Mouse (Mus musculus): ENCODE measurements at regions not wholly inside any gene's neighbourhood (a gene's known extent, or its start where the extent isn't known, plus 50 kb on each side); places are given as distances from the start of the nearest gene placed in this dataset.
A peak's percentile ranks its signal among the peaks of the same experiment; 100 is the strongest.
"Not testable (repeated sequence)": the region's sequence is repeated elsewhere in the genome, so short reads cannot be mapped to it uniquely, and the experiment has no call there.

- not testable (repeated sequence) for H3K36me3 ChIP-seq (ENCODE audit: control insufficient read depth, insufficient read depth, low read length); H3K4me1 ChIP-seq (ENCODE audit: control insufficient read depth, insufficient read depth, low read length); H3K27ac ChIP-seq (replicated peaks; ENCODE audit: low read depth, low read length); H3K9ac ChIP-seq (replicated peaks; ENCODE audit: low read length); H3K9me3 ChIP-seq (ENCODE audit: control insufficient read depth, low read length); H3K4me2 ChIP-seq (ENCODE audit: low read length); H3K4me3 ChIP-seq (replicated peaks; ENCODE audit: low read depth, low read length); H3K27me3 ChIP-seq (ENCODE audit: control insufficient read depth, insufficient read depth, low read length)
- DNase-seq (peak; percentile 8), ATAC-seq (ENCODE audit: low FRiP score, low TSS enrichment) (peak; percentile 46; the same call in 1 of the 2 replicates)
- 47% methylated on average over 16 of the region's 18 CpGs for WGBS
These were observed 174.4 kb upstream of the Thpo start for GRCm38 (mm10) chr16:20908467-20909351.

GRCm38 (mm10) chr16:20895734-20896133 lies 161.4 kb upstream of the Thpo start:
- Histone ChIP-seq H3K9ac (replicated peaks; ENCODE audit: low read length) (no peak overlapping the region), H3K4me2 (ENCODE audit: low read length) (no peak overlapping the region), H3K4me1 (ENCODE audit: control insufficient read depth, insufficient read depth, low read length) (no peaks in the 10 kb centered on the region), H3K9me3 (ENCODE audit: control insufficient read depth, low read length) (no peaks in the 10 kb centered on the region), H3K4me3 (replicated peaks; ENCODE audit: low read depth, low read length) (no peak overlapping the region), H3K36me3 (ENCODE audit: control insufficient read depth, insufficient read depth, low read length) (no peaks in the 10 kb centered on the region), H3K27me3 (ENCODE audit: control insufficient read depth, insufficient read depth, low read length) (no peaks in the 10 kb centered on the region), H3K27ac (replicated peaks; ENCODE audit: low read depth, low read length) (no peak overlapping the region)
- ATAC-seq (ENCODE audit: low FRiP score, low TSS enrichment) (no peak), DNase-seq (peak; percentile 49)
- 57% methylated on average over 2 of the region's 2 CpGs for WGBS

- Histone ChIP-seq H3K27ac (replicated peaks; ENCODE audit: low read depth, low read length) (no peak overlapping the region), H3K4me3 (replicated peaks; ENCODE audit: low read depth, low read length) (no peak overlapping the region), H3K36me3 (ENCODE audit: control insufficient read depth, insufficient read depth, low read length) (no peaks in the 10 kb centered on the region), H3K4me1 (ENCODE audit: control insufficient read depth, insufficient read depth, low read length) (no peaks in the 10 kb centered on the region), H3K27me3 (ENCODE audit: control insufficient read depth, insufficient read depth, low read length) (no peaks in the 10 kb centered on the region), H3K9ac (replicated peaks; ENCODE audit: low read length) (no peak overlapping the region), H3K9me3 (ENCODE audit: control insufficient read depth, low read length) (no peaks in the 10 kb centered on the region), H3K4me2 (ENCODE audit: low read length) (no peak overlapping the region)
- no peak for DNase-seq
- 38% methylated on average over 1 of the region's 1 CpGs for WGBS
- no peak for ATAC-seq (ENCODE audit: low FRiP score, low TSS enrichment)
These were observed 137.4 kb upstream of the Thpo start for GRCm38 (mm10) chr16:20871726-20872125.

- Histone ChIP-seq H3K4me3 (replicated peaks; ENCODE audit: low read depth, low read length) (no peak overlapping the region), H3K27me3 (ENCODE audit: control insufficient read depth, insufficient read depth, low read length) (no peaks in the 10 kb centered on the region), H3K9ac (replicated peaks; ENCODE audit: low read length) (no peak overlapping the region), H3K27ac (replicated peaks; ENCODE audit: low read depth, low read length) (no peak overlapping the region), H3K36me3 (ENCODE audit: control insufficient read depth, insufficient read depth, low read length) (no peaks in the 10 kb centered on the region), H3K4me2 (ENCODE audit: low read length) (no peak overlapping the region), H3K4me1 (ENCODE audit: control insufficient read depth, insufficient read depth, low read length) (no peaks in the 10 kb centered on the region), H3K9me3 (ENCODE audit: control insufficient read depth, low read length) (no peaks in the 10 kb centered on the region)
- 97% methylated on average over 1 of the region's 1 CpGs for WGBS
- ATAC-seq (ENCODE audit: low FRiP score, low TSS enrichment) (no peak), DNase-seq (no peak)
These were observed 132.5 kb upstream of the Thpo start for GRCm38 (mm10) chr16:20866771-20867170.

- H3K36me3 ChIP-seq (ENCODE audit: control insufficient read depth, insufficient read depth, low read length) = no peaks in the 10 kb centered on the region
- H3K27ac ChIP-seq (replicated peaks; ENCODE audit: low read depth, low read length) = no peak overlapping the region
- no peak overlapping the region for H3K9ac ChIP-seq (replicated peaks; ENCODE audit: low read length)
- H3K9me3 ChIP-seq (ENCODE audit: control insufficient read depth, low read length) = no peaks in the 10 kb centered on the region
- no peaks in the 10 kb centered on the region for H3K4me1 ChIP-seq (ENCODE audit: control insufficient read depth, insufficient read depth, low read length)
- H3K27me3 ChIP-seq (ENCODE audit: control insufficient read depth, insufficient read depth, low read length) = no peaks in the 10 kb centered on the region
- DNase-seq = no peak
- H3K4me2 ChIP-seq (ENCODE audit: low read length) = no peak overlapping the region
- no peak for ATAC-seq (ENCODE audit: low FRiP score, low TSS enrichment)
- 96% methylated on average over 4 of the region's 4 CpGs for WGBS
- H3K4me3 ChIP-seq (replicated peaks; ENCODE audit: low read depth, low read length) = no peak overlapping the region
These were observed 126.9 kb upstream of the Thpo start for GRCm38 (mm10) chr16:20861256-20861655.

- DNase-seq; H3K4me3 ChIP-seq (replicated peaks; ENCODE audit: low read depth, low read length); H3K27me3 ChIP-seq (ENCODE audit: control insufficient read depth, insufficient read depth, low read length); H3K36me3 ChIP-seq (ENCODE audit: control insufficient read depth, insufficient read depth, low read length); ATAC-seq (ENCODE audit: low FRiP score, low TSS enrichment); H3K27ac ChIP-seq (replicated peaks; ENCODE audit: low read depth, low read length); H3K4me2 ChIP-seq (ENCODE audit: low read length); H3K4me1 ChIP-seq (ENCODE audit: control insufficient read depth, insufficient read depth, low read length); H3K9me3 ChIP-seq (ENCODE audit: control insufficient read depth, low read length); H3K9ac ChIP-seq (replicated peaks; ENCODE audit: low read length): not testable (repeated sequence)
- 81% methylated on average over 3 of the region's 3 CpGs for WGBS
These were observed 126.3 kb upstream of the Thpo start for GRCm38 (mm10) chr16:20860606-20861005.

GRCm38 (mm10) chr16:20854696-20855213 lies 120.4 kb upstream of the Thpo start:
- Histone ChIP-seq H3K4me1 (ENCODE audit: control insufficient read depth, insufficient read depth, low read length) (no peaks in the 10 kb centered on the region), H3K9me3 (ENCODE audit: control insufficient read depth, low read length) (no peaks in the 10 kb centered on the region), H3K36me3 (ENCODE audit: control insufficient read depth, insufficient read depth, low read length) (no peaks in the 10 kb centered on the region), H3K4me3 (replicated peaks; ENCODE audit: low read depth, low read length) (no peak overlapping the region), H3K27me3 (ENCODE audit: control insufficient read depth, insufficient read depth, low read length) (no peaks in the 10 kb centered on the region), H3K27ac (replicated peaks; ENCODE audit: low read depth, low read length) (no peak overlapping the region), H3K4me2 (ENCODE audit: low read length) (no peak overlapping the region), H3K9ac (replicated peaks; ENCODE audit: low read length) (no peak overlapping the region)
- DNase-seq = peak; percentile 25
- ATAC-seq (ENCODE audit: low FRiP score, low TSS enrichment) = no peak
- 32% methylated on average over 1 of the region's 1 CpGs for WGBS

- Histone ChIP-seq H3K36me3 (ENCODE audit: control insufficient read depth, insufficient read depth, low read length) (no peaks in the 10 kb centered on the region), H3K9me3 (ENCODE audit: control insufficient read depth, low read length) (no peaks in the 10 kb centered on the region), H3K27ac (replicated peaks; ENCODE audit: low read depth, low read length) (no peak overlapping the region), H3K27me3 (ENCODE audit: control insufficient read depth, insufficient read depth, low read length) (no peaks in the 10 kb centered on the region), H3K4me2 (ENCODE audit: low read length) (no peak overlapping the region), H3K9ac (replicated peaks; ENCODE audit: low read length) (no peak overlapping the region), H3K4me3 (replicated peaks; ENCODE audit: low read depth, low read length) (no peak overlapping the region), H3K4me1 (ENCODE audit: control insufficient read depth, insufficient read depth, low read length) (no peaks in the 10 kb centered on the region)
- 57% methylated on average over 2 of the region's 2 CpGs for WGBS
- DNase-seq (no peak), ATAC-seq (ENCODE audit: low FRiP score, low TSS enrichment) (no peak)
These were observed 103.8 kb upstream of the Thpo start for GRCm38 (mm10) chr16:20838151-20838550.

- no peak overlapping the region for H3K4me3 ChIP-seq (replicated peaks; ENCODE audit: low read depth, low read length)
- no peaks in the 10 kb centered on the region for H3K4me1 ChIP-seq (ENCODE audit: control insufficient read depth, insufficient read depth, low read length)
- H3K27ac ChIP-seq (replicated peaks; ENCODE audit: low read depth, low read length) = no peak overlapping the region
- no peaks in the 10 kb centered on the region for H3K27me3 ChIP-seq (ENCODE audit: control insufficient read depth, insufficient read depth, low read length)
- H3K9me3 ChIP-seq (ENCODE audit: control insufficient read depth, low read length) = no peaks in the 10 kb centered on the region
- H3K4me2 ChIP-seq (ENCODE audit: low read length) = no peak overlapping the region
- ATAC-seq (ENCODE audit: low FRiP score, low TSS enrichment) (no peak), DNase-seq (no peak)
- H3K9ac ChIP-seq (replicated peaks; ENCODE audit: low read length) = no peak overlapping the region
- no peaks in the 10 kb centered on the region for H3K36me3 ChIP-seq (ENCODE audit: control insufficient read depth, insufficient read depth, low read length)
- WGBS = 32% methylated on average over 5 of the region's 5 CpGs
These were observed 102.6 kb upstream of the Thpo start for GRCm38 (mm10) chr16:20836866-20837265.

All from midbrain, embryonic 14.5 days (tissue).